Comparison of ENCODE assay signal across 8 mouse cellular contexts in genomic region chr14:8135130-8135529, GRCm38 (mm10). TPM values are rescaled to one million over a fixed set of nuclear protein-coding genes. Genes with fewer than 3 reads are reported as not detected.
DNase-seq lines count a peak whose midpoint lies in the region.

No protein-coding gene starts in this region.

- intact Hi-C loops in heart, postnatal 36 days (cut with DNase I), result loop anchor here (5.0 kb wide), 1 partner anchor 38 kb away; the partner anchor contains the start of gene Pxk
- intact Hi-C loops in left cerebral cortex, postnatal 25 days (cut with DNase I), result loop anchor here (1.0 kb wide), 1 partner anchor 17 kb away; no protein-coding TSS in a partner anchor

- peak; percentile 93 for DNase-seq in heart, adult 11 months
- no peak for DNase-seq in heart, postnatal 36 days
- peak; percentile 82 for DNase-seq in 3T3-L1 (ENCODE audit: low read depth, low spot score)
- DNase-seq in cerebellum, postnatal 25 days, result peak; percentile 30 to 50
- peak; percentile 49 to 91 for DNase-seq in left cerebral cortex, postnatal 25 days (ENCODE audit: low spot score in 2 of 2)
- DNase-seq in T-cell, adult 2 months (ENCODE audit: low spot score), result no peak
- DNase-seq in ovary, postnatal 14 days (ENCODE audit: low spot score), result no peak
- DNase-seq in thymus, postnatal 4 days, result no peak

RNA-seq across cellular contexts. Expression of gene Pxk, which starts 37.1 kb away (rescaled TPM):
- 10 to 100 TPM; 25.2 to 27.3 TPM for total RNA-seq in heart, postnatal 36 days (2021)
- total RNA-seq in left cerebral cortex, postnatal 25 days (2021), result 10 to 100 TPM; 30.2 to 33.4 TPM

RNA-seq across cellular contexts. Expression of gene Pdhb, which starts 37.7 kb away (rescaled TPM):
- 100 to 1,000 TPM; 843 to 906 TPM for total RNA-seq in heart, postnatal 36 days (2021)
- total RNA-seq in left cerebral cortex, postnatal 25 days (2021), result 100 to 1,000 TPM; 178 to 185 TPM

RNA-seq across cellular contexts. Expression of gene Rpp14, which starts 55.0 kb away (rescaled TPM):
- 10 to 100 TPM; 27.1 to 30.3 TPM for total RNA-seq in heart, postnatal 36 days (2021)
- 10 to 100 TPM; 33.3 to 33.8 TPM for total RNA-seq in left cerebral cortex, postnatal 25 days (2021)

Comparison
In these comparisons a context has a peak if more than half of its experiments do, and no peak if none do; other contexts are left out.
1. DNase-seq: peak in heart, adult 11 months (single experiment), 3T3-L1 (single experiment), cerebellum, postnatal 25 days (2 of 2) and left cerebral cortex, postnatal 25 days (2 of 2); none in heart, postnatal 36 days (0 of 2), T-cell, adult 2 months (single experiment), ovary, postnatal 14 days (single experiment) and thymus, postnatal 4 days (single experiment).
2. RNA of gene Pdhb, which starts 37.7 kb away (total RNA-seq): 843 to 906 TPM in heart, postnatal 36 days; 178 to 185 TPM in left cerebral cortex, postnatal 25 days; every median in the first group is over 4 times any median in the second.